Mouse (Mus musculus) activated CD4-positive, CD25-positive, alpha-beta regulatory T cell, adult 4 months (primary cell): Measurements from ENCODE around the gene Eif4e1b. TPM values are rescaled to one million over a fixed set of nuclear protein-coding genes. Genes with fewer than 3 reads are reported as not detected.

Source experiments
- ATAC-seq: one replicate; pipeline ENCODE4 v1.8.0; 2017
- polyA plus RNA-seq, 2 experiments: library from polyadenylated mRNA; unstranded; fragments of 100-300 nt; shearing (Covaris generic); gene quantifications; one replicate each; pipeline ENCODE4 v1.2.1; 2017

Gene Eif4e1b
- polyA plus RNA-seq, result not detected

GRCm38 (mm10) chr13:54783698-54784097 is at the start of gene Eif4e1b:
Gene Eif4e1b (plus strand): TSS chr13:54783998.
- ATAC-seq, result no peak

- ATAC-seq, result no peak
Observed at GRCm38 (mm10) chr13:54736931-54737330, 46.9 kb upstream of the Eif4e1b start.

GRCm38 (mm10) chr13:54737488-54738212 is 46.1 kb upstream of the Eif4e1b start:
- no peak for ATAC-seq

- ATAC-seq, result no peak
Observed at GRCm38 (mm10) chr13:54738213-54738601, 45.6 kb upstream of the Eif4e1b start.

DNA sequence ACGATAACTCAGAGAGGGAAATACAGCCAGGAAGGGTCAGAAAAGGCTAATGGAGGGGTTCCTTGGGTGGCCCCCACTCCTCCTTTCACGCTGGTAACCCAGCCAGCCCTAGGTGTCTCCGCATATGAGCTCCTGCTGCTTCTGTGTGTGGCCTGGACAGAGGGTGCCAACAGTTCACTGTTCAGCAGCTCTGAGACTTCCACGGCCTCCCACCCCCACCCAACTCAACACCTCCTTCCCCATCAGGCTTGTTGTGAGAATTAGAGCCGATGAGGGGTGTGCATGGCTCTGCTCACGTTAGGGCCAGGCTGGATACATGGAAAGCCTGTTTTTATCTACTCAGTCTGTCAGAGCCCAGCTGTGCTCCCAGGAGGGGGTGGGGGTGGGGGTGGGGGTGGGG is 37.7 kb upstream of the Eif4e1b start:
- ATAC-seq, result no peak

DNA sequence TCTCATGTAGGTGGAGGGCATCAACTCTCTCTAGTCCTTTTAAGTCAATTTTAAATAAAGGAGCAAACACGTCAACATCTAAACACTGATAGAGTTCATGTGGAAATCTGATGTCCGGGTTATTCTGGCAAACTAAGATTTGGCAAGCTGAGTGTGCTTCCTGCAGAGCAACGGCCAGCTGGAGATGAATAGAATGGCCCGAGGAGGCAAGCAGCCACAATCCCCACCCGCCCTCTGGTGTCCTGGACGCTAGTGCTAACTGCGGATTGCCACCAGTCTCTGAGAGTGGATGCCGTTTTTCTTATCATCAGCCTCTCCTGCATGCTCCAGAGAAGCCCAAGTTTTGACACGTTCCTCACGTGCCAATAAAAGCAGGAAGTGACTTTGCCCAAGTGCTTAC is 36.9 kb upstream of the Eif4e1b start:
- ATAC-seq, result no peak

DNA sequence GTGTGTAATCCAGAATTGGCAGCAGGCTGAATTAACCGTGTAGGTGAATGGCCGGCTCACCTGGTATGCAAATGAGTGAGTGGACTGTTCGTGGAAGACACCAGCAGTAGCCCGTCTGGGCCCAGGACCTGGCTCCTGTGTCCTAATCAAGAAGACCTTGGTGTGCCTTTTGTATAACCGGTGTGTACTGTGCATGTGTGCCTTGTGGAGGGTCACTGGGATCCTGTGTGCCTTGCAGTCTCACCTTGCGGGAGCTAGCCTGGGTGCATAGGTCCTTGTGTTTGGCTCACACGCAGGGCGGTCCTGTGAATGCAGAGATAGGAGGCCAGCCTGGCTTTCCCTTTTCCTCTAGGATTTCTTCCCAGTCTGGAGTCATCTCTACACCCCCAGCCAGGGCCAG is 35.6 kb upstream of the Eif4e1b start:
- no peak for ATAC-seq

- ATAC-seq, result no peak
Observed at GRCm38 (mm10) chr13:54748721-54749060, 35.1 kb upstream of the Eif4e1b start.

DNA sequence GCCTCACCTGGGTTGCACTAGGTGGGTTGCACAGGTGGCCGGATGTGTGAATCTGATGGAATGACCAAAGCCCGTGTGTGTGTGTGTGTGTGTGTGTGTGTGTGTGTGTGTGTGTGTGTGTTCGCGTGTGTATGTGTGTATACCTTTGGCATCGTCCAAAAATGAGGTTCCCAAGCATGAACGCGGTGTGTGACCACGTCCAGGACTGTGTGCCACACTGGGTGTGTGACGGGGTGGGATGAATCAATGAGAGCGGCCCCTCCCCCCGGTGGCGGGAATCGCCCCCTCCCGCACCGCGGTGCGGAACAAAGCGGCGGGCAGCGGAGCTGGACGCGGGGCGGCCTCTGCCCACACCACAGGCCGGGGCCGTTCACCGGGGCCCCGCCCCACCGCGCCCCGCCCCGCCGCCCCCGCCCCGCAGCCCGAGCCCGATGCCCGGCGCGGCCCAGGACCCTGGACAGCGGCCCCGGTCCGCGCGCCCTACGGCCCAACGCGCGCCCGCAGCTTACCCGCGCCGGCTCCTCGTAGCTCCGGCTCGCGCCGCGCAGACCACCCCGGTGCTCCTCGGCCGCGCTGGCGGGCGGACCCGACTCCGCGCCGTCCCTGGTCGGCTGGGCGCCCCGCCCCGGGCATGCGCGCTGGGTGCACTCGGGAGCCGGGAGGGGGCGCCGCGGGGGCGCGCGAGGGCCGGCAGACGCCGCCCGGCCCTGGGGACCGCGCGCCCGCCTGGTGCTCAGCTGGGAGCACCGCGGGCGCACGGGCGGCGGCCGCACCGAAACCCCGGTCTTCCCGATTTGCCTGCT is 34.5 kb upstream of the Eif4e1b start:
- ATAC-seq, result no peak

DNA sequence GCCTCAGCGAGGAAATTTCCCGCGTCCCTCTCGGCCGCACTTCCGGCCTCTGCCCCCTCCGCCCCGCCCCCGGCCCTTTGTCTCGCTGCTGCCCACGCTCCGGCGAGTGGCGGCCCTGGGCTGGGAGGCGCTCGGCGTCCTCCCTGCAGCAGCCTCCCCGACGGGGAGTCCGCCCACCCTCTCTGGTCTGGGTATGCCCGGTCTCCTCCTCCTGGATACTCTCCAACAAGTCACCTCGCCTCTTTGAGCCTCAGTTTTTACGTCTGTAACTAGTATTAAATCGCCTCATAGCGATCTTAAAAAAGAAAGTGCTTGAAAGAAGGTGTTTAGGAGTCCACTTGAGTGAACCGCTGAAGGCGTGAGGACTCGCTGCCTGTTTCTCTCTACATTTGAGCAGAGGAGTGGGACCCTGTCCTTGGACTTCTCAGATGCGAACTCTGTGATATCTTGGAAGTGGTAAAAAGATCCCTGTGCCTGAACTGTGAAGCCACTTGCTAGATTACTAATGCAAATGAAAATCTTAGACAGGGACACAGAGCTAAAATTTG is 33.9 kb upstream of the Eif4e1b start, which contains the start of gene Gprin1:
Gprin1 (minus strand) TSS at position 11 of the 548 bp plus-strand sequence.
- ATAC-seq, result no peak

GRCm38 (mm10) chr13:54750699-54751098 is 33.1 kb upstream of the Eif4e1b start:
- ATAC-seq, result no peak

GRCm38 (mm10) chr13:54752656-54753055 is 31.1 kb upstream of the Eif4e1b start:
- ATAC-seq, result no peak

DNA sequence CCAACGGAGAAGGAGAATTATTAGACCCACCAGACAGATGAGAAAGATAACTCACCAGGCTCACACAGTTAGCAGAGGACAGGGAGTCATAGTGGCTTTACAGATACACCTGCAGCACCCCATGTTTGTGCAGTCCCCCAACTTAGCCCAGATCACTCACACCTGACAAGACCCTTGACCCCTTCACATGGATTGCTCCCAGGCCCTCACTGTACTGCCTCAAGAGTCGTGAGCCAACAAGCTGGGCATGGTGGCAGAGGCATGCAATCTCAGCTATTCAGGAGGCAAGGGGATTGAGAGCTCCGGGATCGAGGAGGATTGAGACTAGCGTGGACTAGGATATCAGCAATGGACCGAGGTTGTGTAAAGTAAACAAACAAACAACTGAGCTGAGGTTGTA is 30.1 kb upstream of the Eif4e1b start:
- no peak for ATAC-seq

GRCm38 (mm10) chr13:54754169-54755080 is 29.4 kb upstream of the Eif4e1b start:
- ATAC-seq, result no peak

DNA sequence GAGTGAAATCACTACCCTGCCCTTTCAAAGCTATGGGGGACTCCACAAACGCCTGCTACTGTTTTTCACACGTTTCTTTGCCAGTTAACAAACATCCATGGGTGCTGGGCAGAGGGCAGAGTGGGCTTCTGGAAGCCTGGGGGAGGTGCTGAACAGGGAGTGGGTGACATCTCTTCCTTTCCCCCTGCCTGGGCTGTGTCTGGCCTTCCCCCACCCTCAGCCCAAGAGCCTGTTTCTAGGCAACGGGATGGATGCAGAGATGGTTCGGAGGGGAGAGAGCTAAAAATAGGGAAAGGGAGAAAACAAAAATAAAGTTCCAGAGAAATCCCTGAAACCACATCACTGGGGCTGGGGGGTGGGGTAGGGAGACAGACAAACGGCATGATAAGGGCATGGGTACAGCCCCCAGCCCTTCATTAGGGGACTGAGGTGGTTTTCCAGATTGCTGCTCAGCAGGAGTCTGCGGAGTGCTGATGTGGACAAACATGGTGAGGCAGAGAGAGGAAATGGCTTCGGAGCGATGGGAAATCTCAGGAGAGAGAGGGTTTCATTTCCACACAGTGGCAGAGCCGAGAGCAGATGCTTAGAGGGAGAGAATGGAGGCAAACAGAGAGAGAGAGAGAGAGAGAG is 28.5 kb upstream of the Eif4e1b start:
- no peak for ATAC-seq

GRCm38 (mm10) chr13:54756156-54756712 is 27.6 kb upstream of the Eif4e1b start:
- no peak for ATAC-seq

DNA sequence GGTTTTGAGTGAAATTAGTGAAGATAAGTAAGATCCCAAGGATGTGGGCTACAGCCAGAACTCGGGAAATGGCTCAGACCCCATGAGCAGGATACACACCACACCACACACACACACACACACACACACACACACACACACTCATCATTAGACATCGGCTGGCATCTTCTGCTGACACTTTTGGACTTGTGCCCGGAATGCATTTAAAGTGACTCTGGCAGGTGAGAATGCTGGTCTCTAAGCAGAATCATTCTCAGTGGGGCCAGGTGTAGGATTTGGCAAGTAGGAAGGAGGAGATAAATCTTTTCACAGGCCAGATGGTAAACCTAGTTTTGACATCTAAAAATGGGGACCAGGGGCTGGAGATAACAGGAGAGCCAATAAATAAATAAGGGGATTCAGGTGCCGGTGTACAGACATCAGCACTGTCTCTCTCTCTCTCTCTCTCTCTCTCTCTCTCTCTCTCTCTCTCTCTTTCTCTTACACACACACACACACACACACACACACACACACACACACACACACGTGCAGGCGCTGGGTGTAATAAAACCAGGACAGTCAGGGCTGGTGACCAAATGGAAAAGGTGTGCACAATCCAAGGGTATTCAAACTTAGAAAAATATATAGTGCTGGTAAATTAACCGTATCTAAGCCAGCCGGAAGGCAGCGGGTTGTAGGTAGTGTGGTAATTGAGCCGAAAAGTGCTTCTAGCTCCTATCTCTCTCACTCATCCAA is 26.5 kb upstream of the Eif4e1b start:
- ATAC-seq, result no peak

DNA sequence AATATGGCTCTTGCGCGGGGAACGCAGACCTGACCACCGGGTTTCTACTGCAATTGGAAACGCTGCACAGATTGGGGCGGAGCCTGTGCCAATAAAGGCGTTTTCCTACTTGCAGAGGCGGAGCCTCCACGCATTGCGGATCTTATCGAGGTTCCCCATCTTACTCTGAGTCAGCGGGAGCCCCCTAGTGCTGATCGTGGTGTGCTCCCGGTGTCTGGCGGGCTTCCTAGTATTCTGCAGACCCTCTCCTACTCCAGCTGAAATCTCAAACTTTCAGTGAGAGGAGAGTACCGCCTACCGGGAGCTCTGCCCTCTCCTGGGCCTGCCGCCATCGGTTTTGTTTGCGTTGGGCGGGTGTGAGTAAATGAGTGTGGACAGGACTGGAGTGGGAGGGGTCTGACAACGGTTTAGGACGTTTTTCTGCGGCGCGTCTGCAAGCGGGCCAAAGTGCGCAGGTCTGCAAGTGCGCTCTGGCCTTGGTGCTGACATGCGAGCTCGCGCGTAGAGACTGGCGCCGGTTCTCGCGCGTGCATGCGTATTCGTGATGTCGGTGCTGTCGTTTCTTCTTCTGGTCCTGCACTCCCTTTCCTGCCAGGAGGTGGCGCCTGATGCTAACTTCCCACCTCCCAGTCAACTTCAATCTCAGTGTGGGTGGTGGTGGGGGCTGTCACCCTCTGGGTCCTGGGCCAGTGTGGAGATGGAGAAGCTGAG is 25.6 kb upstream of the Eif4e1b start:
- ATAC-seq, result peak; percentile 32

DNA sequence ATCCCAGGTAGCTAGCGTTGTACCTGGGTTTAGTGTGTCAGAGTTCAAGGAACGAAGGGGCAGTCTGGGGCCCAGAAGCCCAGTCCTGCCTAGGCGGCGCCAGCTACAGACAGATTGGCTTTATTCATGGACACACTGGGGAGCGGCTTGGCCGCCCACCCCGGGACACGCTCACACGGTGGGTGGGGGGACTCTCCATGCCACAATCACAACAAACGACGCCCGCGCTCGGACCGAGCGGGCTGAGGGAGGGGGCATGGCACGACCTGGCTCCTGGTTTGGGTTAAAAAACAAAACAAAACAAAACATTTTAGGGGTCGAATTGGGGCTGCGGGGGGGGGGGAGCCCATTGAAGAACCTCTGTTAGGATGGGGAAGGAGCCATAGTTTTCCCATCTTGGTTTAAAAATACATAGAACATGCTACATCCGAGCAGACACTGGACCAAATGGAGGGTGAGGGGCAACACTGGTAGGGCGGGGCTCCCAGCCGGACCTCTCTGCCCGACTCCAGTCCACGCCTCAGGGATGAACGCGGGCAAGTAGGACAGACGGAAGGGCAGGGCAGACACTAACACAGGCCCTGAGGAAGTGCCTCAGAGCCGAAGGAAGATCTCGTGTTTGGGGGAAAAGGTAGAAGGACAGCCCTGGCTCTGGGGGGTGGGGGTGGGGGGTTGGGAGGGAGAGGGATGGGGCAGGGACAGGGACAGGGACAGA is 24.9 kb upstream of the Eif4e1b start:
- ATAC-seq, result no peak

GRCm38 (mm10) chr13:54759496-54759895 is 24.3 kb upstream of the Eif4e1b start:
- no peak for ATAC-seq
